Mouse (Mus musculus): ENCODE results near the gene Dcst1.
A peak's percentile ranks its signal among the peaks of the same experiment; 100 is the strongest.

Gene Dcst1

GRCm38 (mm10) chr3:89314340-89314739, 50.7 kb downstream of the Dcst1 start:
- no peak for DNase-seq (ENCODE audit: low read depth)

- DNase-seq (ENCODE audit: low read depth): peak; percentile 80
Measured at GRCm38 (mm10) chr3:89308089-89308488, 57.0 kb downstream of the Dcst1 start.

GRCm38 (mm10) chr3:89305551-89306325, 59.3 kb downstream of the Dcst1 start:
- DNase-seq (ENCODE audit: low read depth): no peak

- no peak for DNase-seq (ENCODE audit: low read depth)
Measured at GRCm38 (mm10) chr3:89305105-89305504, 59.9 kb downstream of the Dcst1 start.

GRCm38 (mm10) chr3:89304440-89304839, 60.6 kb downstream of the Dcst1 start:
- DNase-seq (ENCODE audit: low read depth): no peak

GRCm38 (mm10) chr3:89300514-89300913, 64.5 kb downstream of the Dcst1 start:
- DNase-seq (ENCODE audit: low read depth): no peak
